Mouse (Mus musculus): ENCODE measurements at regions not wholly inside any gene's neighbourhood (a gene's known extent, or its start where the extent isn't known, plus 50 kb on each side); places are given as distances from the start of the nearest gene placed in this dataset.

DNA sequence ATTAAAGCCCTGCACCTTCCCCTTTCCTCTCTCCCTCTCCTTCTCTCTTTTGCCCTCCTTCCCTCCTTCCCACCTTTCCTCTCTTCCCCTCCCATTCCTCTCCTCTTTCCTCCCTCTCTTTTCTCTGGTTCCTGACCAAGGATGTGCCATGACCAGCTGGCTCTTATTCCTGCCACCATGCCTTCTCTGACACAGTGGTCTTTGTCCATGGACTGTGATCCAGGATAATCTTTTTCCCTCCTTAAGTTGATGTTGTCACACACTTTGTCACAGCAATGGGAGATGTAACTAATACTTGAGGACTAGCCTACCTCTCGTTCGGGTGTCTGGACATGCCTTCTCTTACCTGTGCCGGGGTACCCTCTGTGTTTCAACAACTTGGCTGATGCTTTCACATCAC is 86.4 kb downstream of the Anapc4 start:
- in situ Hi-C loops (cut with MseI, MboI): no loop called here

DNA sequence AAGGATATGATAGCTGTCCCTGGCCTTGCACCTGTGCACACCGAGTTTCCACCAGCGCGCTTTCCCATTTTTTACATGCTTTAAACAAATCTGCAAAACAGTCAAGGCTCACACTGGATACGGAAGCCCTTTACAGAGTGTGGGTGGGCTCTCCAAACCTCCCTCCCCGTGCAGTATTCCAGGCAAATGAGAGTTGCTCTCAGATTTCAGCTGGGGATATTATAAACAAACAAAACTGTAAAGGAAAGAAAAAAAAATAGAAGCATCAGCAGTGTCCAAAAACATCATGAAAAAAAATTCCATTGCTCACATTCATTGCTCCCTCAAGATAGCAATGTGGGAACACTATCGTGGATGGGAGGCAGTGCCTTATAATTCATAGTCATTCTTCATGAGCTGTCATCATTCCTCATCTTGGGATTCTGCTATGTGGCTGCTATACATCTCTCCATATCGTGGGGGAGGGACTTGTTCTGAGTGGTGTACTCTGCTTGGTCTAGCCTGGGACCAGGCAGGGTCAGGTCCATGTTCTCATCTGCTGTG is 87.0 kb downstream of the Anapc4 start:
- in situ Hi-C loops (cut with MseI, MboI): no loop called here

DNA sequence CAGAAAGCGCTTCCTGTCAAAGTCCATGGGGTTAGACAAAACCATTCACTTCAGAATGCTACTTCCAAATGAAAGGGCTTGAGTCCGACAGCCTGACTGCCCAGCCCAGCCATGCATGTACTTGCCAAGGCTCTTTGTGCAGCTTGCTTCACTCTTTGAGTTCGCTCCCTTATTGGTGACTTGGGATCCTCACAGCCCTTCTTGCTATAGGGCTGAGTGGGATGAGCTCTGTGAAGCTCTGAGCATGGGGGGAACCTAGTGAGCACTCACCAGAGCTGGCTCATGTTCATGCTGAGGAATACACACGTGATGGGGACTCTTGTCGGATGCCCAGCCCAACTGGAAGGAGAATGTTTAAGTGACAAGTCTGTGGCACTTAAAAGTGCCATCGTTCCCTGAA is 91.2 kb downstream of the Anapc4 start:
- in situ Hi-C loops (cut with MseI, MboI): no loop called here

DNA sequence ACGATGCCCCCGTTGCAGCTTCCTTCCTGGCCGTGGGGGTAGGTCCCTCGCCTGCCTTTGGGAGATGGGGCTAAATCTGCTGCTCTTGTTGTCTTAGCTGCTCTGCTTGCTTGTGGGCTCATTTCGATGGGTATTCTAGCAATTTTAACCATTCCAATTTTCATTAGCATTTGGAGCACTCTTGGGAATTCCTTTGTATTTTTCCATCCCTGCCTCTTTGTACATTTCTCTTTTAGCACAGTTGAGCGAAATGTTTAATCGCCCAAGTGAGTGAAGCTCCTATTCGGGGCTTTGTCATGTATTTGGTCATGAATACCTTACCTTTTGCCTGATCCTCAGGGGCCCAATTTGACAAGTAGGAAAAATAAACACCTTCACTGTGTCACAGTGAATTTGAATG is 95.9 kb downstream of the Anapc4 start:
- in situ Hi-C loops (cut with MseI, MboI): no loop called here

DNA sequence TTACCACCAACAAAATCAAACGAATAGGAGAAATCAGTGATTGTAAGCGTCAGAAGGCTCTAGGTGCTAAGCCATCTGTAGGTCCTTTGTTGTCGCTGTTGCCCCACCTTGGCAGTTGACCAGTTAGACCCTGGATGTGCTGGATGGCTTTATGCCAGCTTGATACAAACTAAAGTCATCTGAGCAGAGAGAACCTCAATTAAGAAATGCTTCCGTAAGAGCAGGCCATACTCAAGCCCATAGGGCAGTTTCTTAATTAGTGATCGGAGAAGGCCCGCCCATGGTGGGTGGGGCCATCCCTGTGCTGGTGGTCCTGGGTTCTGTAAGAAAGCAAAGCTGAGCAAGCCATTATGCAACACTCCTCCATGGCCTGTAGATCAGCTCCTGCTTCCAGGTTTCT is 99.5 kb downstream of the Anapc4 start:
- in situ Hi-C loops (cut with MseI, MboI): no loop called here

DNA sequence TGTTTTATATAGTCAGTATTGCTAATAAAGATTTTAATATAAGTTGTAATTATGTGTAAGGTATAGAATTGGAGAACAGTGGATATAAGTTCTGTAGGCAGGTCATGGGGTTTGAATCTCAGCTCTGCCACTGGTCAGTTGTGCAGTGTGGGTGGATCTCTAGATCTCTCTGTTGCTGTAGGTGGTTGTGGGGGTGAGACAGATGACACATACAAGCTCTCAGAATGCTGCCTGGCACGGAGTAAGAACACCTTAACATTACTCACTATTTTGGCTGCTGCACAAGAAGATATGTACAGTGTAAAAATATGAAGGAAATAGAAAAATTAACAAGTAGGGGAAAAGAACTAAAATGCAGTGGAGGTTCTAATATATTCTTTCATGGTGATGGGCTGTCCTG is 100.3 kb upstream of the Slc34a2 start:
- in situ Hi-C loops (cut with MseI, MboI): no loop called here

DNA sequence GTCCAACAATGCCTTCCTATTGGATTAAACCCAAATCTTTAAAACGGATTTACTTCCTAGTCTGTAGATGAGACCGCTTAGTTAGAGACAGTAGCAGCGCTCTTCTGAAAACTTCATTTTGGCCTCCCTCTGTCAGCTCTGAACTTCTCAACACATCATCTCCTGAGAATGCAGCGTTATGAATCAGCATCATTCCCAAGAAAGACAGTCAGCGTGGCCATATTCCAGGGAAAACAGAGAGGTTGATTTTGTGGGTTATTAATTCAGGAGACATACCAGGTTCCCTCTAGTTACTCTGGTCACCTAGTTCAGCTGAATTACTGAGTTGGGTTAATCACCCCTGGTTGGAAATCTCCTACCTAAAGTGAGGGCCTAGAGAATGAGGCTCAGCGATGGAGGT is 97.9 kb upstream of the Slc34a2 start:
- in situ Hi-C loops (cut with MseI, MboI): no loop called here

DNA sequence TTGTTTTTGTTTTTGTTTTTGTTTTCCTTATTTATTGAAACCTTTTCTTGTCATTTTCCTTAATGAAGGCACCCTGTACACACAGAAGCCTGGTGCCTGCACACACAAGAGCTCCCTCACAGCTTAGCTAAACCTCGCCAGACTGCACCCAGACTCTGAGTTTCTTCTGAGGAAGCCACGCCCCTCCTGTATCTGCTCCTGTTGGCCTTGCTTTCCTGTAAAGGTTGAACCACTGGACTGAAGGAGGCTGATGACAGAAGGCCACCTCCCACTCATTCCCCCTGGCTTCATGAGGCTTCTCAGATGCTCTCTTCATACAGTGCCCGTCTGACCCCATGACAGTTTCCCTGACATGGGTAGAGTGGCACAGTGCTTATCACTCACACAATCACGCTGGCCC is 97.2 kb upstream of the Slc34a2 start:
- in situ Hi-C loops (cut with MseI, MboI): no loop called here

DNA sequence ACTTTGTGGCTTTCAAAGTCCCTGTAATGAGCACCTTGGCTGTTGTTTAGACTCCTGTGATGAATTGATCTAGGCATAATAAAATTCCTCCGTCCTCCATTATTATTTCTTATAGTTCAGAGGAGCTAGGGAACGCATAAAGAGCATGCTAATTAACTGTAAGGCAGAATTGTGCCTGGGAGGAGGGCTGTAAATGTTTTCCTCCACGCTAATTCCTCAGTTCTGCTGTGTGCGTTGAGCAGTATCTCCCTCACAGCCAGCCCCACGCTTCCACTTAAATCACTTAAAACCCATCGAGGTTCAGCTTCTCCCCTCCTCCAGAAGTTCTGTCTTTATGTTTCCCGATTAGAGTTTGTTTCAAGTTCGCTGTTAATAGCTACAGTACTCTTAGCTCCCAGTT is 84.0 kb upstream of the Slc34a2 start:
- in situ Hi-C loops (cut with MseI, MboI): no loop called here

DNA sequence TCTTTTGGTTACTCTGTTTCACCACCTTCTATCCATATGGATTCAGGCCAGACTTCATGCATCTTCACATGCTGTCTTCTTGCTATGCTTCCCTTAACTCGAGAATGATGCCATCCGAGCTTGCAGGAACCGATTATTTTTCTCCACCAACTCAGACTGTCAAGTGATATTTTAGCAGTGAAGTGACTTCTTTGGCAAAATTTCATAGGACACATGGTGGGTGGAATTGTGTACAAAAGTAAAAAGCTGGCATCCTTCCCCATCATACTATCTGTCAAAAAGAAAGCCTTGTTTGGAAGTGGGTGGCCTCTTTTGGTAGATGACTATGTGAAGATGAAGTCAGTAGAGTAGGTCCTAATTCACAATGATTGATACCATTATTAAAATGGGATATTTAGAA is 83.2 kb upstream of the Slc34a2 start:
- in situ Hi-C loops (cut with MseI, MboI): no loop called here

DNA sequence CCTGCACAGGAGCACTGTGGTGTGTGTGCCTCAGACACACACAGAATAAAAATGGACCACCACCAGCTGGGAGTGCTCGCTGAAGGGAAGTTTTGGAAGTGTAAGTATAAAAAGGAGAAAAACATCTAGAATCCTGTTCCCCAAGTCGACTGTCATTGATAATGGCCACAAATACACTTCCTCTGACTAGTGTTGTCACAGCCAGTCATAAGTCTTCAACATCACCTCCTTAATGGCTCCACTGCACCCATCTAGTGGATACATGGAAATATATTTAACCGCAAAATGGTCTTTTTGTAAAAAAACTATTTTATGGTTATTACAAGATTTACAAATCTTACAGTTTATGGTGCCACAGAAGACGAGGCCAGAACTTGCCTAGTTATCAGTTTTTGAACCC is 73.7 kb upstream of the Slc34a2 start:
- in situ Hi-C loops (cut with MseI, MboI): no loop called here

DNA sequence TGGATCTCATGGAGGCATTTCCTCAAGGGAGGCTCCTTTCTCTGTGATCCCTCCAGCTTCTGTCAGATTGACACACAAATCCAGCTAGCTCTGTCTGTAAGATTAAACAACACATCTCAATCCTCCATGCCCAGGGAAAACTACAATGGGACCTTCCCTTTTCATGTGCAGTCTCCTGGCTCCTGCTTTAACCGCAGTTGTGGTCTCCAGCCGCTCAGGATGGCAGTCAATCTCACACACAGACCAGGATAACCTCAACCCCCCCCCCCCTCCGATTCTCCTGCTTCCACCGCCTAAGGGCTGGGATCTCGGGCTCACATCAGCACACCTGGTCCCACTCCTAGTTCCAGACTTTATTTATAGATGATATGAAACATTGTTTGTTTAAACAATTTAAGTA is 66.1 kb upstream of the Slc34a2 start:
- in situ Hi-C loops (cut with MseI, MboI): loop anchor here in 1 of 2 experiments (10.0 kb wide), 1 partner anchor 143 kb away; no protein-coding TSS in a partner anchor

DNA sequence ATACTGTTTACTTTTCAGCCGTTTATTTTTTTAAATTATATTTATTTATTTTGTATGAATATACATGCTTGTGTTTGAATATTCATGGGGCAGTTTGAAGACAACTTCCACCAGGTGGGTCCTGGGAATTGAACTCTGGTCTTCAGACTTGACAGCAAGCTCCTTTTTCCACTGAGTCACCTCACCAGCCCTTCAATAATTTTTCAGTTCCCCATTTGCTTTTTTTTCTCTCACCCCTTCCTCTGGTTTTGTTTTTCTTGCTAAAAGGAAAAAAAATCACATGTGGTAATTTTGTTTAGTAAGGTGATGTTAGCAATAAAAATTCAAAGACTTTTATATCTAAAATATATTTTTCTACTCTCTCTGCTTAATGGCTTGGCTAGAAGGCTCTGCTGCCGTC is 64.9 kb upstream of the Slc34a2 start:
- in situ Hi-C loops (cut with MseI, MboI): loop anchor here in 1 of 2 experiments (10.0 kb wide), 1 partner anchor 142 kb away; no protein-coding TSS in a partner anchor

DNA sequence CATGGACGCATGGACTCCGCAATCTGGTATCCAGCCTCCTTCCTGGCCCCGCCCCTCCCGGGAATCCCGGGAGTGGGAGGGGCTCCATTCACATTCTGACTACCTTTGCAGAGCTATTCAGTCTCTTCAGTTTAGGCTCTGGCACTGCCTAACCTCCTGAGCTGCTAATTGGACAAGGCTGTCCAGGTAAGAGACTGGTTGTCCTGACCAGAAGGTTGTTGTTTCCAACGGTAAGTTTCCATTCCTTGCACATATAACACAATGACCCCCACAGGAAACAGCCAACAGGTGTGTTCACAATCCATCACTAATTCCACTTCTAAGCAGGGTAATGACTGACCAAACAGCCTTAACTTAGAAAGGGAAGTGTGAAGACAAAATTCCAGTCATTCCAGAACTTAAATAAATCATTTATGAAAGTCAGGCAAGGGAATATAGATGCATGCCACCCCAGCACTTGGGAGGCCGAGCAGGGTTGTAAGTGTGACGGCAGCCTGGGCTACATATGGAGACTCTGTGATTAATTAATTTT is 62.3 kb upstream of the Slc34a2 start:
- in situ Hi-C loops (cut with MseI, MboI): loop anchor here in 1 of 2 experiments (10.0 kb wide), 1 partner anchor 139 kb away; no protein-coding TSS in a partner anchor

DNA sequence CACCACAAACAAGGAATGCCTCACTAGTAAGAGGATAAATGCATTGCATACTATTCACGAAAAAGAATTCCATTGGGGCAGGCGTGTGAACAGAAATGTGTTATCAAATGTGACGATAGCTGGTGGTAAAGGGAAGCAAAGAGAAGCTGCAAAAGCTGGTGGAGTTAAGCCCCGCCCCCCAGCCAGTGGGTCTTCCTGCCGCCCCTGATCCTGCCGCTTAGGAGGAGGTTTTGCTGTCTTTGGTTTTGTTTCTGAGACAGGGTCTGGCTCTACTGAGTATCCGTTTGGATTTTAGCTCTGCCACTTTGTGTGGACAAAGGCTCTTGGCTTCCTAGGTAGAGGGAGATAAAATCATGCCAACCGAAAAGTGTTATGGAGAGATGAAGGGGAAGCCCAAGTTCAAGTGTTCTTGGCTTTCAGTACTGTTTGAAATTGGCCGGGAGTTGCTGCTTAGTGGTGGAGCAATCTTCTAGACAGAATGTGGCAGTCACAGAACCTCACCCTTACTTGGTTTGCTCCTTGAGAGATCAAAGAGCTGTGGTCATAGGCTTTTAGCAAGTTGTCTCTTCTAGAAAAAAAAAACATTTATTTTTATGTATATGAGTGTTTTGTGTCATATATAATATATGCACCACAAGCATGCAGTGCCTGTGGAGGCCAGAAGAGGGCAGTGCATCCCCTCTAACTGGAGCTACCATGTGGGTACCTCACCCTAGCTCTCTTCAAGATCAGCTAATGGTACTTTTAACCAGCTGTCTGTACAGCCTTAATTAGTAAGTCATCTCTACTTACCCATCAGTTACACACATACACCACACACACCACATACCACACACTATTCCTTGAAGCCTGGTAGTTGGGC is 59.8 kb upstream of the Slc34a2 start:
- in situ Hi-C loops (cut with MseI, MboI): loop anchor here in 1 of 2 experiments (10.0 kb wide), 1 partner anchor 137 kb away; no protein-coding TSS in a partner anchor

DNA sequence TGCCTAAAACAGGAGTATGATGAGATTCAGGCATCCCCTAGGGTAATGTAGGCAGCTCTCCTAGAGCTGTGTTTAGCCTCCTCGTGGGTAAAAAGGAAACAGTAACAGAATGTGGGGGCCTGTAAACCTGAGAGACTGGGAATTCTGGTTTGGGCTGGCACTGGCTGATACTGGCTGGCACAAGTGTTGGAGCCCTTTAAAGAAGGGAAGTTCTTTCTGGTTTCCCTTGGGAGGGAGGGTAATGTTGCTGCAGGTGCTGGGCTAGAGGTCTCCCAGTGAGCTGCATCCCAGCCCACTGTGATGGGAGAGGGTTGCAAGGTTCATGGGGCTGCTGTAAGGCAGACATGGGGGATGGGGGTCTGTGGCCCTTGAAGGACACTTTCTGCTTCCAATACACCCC is 58.4 kb upstream of the Slc34a2 start:
- in situ Hi-C loops (cut with MseI, MboI): loop anchor here in 1 of 2 experiments (10.0 kb wide), 1 partner anchor 135 kb away; no protein-coding TSS in a partner anchor

DNA sequence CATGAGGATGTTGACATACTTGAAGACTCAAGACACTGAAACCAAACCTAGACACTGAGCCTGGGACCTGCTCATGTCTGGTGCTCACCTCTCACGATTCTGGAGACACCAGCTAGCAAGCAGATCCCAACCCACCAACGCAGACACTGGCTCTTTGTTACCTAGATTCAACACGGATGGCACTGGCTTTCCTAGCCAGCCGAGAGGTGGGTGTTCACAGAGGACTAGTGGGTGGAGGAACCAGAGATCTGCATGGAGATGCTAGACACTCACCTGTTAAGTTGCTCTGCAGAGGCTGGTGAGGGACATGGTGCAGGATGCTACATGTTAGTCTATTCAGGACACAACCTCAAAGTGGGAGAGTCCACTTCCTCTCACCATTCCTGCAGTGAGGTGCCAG is 55.8 kb upstream of the Slc34a2 start:
- in situ Hi-C loops (cut with MseI, MboI): loop anchor here in 1 of 2 experiments (10.0 kb wide), 1 partner anchor 143 kb away; no protein-coding TSS in a partner anchor

DNA sequence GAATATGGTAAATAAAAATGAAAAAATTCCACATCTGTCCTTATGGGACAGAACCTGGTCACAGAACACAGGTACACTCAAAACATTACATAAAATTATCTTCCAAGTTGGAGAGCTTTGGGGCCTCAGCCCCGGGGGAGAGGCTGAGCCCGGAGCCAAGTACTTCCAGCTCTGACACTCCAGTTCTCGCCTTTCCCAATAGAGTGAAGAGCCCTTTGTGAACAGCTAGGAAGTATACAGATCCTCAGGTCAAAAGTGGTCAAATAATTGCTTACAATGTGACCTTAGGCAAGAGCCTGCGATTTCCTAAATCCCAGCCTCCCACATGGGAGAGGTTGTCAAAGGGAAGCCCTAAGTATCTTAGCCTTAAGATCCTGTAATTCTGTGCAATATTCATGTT is 55.1 kb upstream of the Slc34a2 start:
- in situ Hi-C loops (cut with MseI, MboI): loop anchor here in 1 of 2 experiments (10.0 kb wide), 1 partner anchor 142 kb away; no protein-coding TSS in a partner anchor

All from mouse trophoblast stem cell (cell line).